Mouse (Mus musculus) ovary, postnatal 14 days (tissue): ENCODE results near the gene AI413582.

ENCODE experiments used
- DNase-seq: peaks from one replicate; pipeline ENCODE4 v3.0.0; 2022; ENCODE audit warnings: low spot score

AI413582 gene

DNA sequence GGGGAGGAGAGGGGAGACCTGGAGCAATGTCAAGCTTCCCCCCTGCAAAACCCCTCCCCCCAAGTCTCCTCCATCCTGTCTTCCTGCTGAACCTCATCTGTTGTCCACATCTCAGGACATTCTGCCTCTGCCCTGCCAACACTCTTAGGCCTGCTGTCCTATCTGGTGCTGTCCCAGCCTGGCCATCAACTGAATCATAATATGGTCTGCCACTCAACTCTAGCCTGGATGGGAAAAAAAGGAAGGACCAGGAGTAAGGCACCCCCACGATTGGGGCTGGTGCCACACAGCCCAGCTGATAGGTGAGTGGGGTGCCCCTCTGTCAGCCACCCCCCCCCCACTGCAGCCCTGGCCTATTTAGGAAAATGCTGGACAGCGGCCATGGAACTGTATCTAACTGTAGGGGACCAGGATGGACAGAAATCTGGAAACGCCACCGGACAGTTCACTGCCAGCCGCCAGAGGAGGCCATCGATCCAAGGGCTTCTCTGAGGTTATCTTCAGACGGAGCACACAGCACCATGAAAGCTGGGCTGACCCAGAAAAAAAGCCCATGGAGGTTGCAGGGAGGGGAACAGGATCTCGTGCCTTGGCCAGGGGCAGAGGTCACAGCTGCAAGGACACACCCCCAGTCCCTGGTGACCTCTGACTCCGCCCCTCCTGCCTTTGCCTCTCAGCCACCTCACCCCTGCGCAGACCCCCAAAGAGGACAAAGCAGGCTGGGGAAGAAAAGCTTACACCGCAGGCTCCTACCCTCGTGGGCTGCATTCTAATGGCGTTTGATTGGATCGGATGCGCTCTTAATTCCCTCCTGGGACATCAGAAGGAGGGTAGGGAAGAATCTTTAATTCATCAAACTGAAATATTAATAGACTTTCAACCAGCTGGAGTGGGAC lies 46.6 kb downstream of the AI413582 start:
- no peak for DNase-seq

DNA sequence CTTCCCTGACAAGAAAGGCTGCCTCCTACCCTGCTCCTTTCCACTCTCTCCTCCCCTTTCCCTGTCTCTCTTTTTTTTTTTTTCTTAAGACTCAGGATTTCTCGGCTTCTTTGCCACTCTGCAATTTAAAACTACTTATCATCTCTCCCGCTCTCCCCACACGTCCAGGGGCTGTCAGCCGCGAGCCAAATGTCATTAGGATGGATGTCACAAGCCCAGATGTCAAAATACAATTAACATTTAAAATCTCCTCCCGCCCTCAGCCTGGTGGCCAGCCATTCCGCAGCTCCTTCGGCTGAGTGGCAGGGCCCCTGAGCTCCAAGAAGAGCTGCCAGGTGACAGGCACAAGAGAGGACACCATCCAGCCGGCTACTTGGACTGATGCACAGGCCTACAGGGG lies 47.3 kb downstream of the AI413582 start:
- DNase-seq = no peak

DNA sequence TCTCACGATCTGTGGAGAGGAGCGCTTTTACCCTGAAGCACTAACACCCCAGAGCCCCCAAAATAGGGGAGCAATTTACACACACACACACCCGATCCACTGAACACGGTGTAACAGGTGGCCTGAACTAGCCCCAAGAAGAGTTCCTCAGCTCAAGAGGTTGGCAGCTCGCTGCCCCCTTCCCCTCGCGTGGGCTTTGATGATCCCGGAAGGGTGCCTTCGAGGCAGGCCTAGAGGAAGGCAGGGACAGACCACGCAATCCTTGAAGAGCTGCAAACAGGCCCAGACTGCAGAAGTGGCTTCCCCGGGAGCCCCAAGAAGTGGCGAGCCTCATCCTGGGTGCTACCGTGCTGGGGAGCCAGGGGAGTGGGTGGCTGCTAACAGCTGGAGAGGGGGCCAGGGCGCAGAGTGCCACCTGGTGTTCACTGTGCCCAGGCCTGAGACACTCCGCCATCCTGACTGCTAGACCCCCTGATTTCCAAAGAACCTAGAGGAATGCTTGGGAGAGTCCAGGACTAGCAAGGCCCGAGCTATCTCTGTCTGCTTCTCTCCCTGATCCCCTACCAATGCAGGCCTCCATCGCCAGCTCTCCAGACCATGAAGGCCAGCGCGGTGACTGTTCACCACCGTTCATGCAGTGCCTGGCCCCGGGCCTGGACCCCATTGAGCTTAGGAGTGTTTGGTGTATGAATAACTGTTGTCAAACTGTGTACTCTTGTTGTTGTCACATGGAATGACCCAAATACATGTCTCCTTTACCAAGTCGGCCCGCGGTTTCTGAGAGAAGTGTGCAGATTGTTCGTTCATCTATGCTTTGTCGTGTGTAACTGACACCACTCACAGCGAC lies 51.4 kb downstream of the AI413582 start:
- DNase-seq = no peak
